Mouse (Mus musculus) erythroid progenitor cell, adult 5-6 weeks (primary cell): ENCODE data around the gene Wee1. TPM values are rescaled to one million over a fixed set of nuclear protein-coding genes. Genes with fewer than 3 reads are reported as not detected.
"Not testable (repeated sequence)": the region's sequence is repeated elsewhere in the genome, so short reads cannot be mapped to it uniquely, and the experiment has no call there.

Source experiments
- ATAC-seq: replicated peaks from 2 replicates; pipeline ENCODE4 v1.8.0; 2016; ENCODE audit warnings: moderate number of reproducible peaks, mild to moderate bottlenecking, moderate TSS enrichment, inconsistent platforms; ENCODE audit not compliant: poor library complexity, low FRiP score, severe bottlenecking
- total RNA-seq, 2 experiments: library from RNA; stranded (forward) in 1 of 2; stranded (reverse) in 1 of 2; fragments of 150-400 nt in 1 of 2; fragments of 186-747, 209-891 nt in 1 of 2; gene quantifications; 2 replicates each; pipeline versions ENCODE4 v1.2.3 to v1.2.4; 2015 to 2017; ENCODE audit warnings: low replicate concordance in 2 of 2

The Wee1 gene
- total RNA-seq, 2 experiments from 2014 or later, result 28.8 to 54.9 TPM

DNA sequence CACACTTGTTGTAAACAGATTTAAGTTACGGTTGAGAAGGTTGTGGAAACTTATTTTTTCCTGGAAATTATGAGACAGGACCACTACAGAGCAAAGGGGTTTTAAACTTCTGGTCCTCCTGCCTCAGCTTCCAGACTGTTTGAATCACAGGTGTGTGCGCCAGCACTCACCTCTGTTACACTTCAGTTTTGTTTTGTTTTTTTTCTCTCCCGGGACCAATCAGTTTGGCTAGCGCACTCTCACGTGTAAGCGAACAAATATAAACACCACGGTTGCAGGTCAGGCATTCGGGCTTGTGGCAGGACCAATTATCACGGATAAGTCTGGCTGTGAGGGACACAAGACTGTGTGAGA, 707 bp upstream of the Wee1 start:
- peak; percentile 45 for ATAC-seq

- ATAC-seq, result no peak
These were observed 381 bp downstream of the Wee1 start for GRCm38 (mm10) chr7:110122289-110122564.

DNA sequence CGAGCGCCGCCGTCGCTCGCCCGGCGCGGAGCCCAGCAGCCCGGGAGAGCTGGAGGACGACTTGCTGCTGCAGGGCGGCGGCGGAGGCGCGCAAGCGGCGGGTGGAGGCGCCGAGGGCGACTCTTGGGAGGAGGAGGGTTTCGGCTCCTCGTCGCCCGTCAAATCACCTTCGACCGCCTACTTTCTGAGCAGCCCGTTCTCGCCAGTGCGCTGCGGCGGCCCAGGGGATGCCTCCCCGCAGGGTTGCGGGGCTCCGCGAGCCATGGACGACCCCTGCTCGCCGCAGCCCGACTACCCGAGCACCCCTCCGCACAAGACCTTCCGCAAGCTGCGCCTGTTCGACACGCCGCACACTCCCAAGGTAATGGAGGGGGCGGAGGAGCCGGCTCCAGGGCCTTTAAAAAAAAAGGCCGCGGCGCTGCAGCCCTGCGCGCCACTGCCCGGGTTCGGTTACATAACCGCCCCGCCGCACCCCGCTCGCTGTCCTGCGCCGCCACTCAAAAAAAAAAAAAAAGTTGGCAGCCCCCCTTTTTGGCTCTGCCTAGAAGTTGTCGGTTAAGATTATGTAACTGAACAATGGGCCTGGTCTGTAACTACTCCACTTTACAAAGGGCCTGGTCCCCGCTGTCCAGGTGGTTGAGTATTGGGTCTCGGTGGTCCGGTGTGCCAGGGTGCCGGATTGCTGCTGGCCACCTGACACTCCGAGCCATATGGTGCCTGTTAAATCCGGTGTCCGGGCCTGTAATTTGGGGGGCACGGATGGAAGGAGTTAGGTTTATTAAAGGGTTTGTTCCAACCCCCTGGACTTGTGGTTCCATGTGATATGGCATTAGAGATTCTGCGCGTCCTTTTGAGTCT, 948 bp downstream of the Wee1 start:
- ATAC-seq, result peak; percentile 40

GRCm38 (mm10) chr7:110123844-110124555, 2.2 kb downstream of the Wee1 start:
- peak; percentile 31; the same call in 1 of the 2 replicates for ATAC-seq

- ATAC-seq, result no peak
These were observed 6.7 kb downstream of the Wee1 start for GRCm38 (mm10) chr7:110128566-110128965.

- not testable (repeated sequence) for ATAC-seq
These were observed 10.4 kb downstream of the Wee1 start for GRCm38 (mm10) chr7:110132272-110132671.

DNA sequence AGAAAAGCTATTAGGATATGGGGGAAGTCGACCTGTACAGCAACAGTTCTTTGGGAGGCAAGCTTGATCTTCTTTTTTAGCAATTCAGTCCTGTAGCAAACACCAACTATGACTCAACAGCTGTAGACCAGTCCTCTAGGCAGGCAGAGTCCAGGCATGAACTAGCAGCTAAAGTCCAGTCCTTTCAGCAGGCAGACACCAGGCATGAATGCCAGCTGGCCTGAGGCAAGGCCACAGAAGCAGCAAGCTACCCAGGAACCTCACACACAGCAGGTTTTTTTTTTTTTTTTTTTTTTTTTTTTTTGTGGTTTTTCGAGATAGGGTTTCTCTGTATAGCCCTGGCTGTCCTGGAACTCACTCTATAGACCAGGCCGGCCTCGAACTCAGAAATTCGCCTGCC, 12.1 kb downstream of the Wee1 start:
- ATAC-seq, result no peak

DNA sequence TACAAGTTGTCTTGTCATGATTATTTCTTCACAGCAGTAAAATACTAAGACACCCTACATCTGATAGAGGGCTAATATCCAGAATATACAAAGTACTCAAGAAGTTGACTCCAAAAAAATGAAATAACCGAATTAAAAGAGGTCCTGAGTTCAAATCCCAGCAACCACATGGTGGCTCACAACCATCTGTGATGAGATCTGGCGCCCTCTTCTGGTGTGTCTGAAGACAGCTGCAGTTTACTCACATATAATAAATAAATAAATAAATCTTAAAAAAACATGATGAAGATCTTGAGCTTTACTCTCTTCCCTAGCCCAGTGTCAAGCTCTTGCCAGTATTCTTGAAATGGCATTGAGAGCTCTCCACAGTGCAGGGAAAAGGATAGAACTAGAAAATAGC, 16.7 kb downstream of the Wee1 start:
- ATAC-seq, result no peak

- ATAC-seq, result no peak
These were observed 22.0 kb downstream of the Wee1 start for GRCm38 (mm10) chr7:110143863-110144262.

DNA sequence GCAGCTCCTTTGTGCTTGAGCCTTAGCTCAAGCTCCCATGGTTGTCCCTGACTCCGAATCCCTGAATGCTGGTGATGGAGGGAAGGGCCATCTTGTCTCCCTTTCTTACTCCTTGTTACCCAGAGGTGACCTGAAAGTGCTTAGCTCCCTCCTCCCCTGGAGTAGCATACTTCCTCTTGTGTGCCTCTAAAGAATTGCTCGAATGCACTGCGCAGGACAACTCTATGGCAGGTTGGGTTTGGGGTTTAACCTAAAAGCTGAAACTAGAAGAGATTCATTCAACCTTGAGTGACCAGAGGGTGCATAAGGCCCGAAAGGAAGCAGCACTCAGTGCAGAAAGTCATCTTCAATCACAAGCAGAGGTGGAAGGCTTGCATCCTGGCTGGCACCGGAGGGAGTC, 31.0 kb downstream of the Wee1 start:
- no peak for ATAC-seq

GRCm38 (mm10) chr7:110156712-110157260, 34.9 kb downstream of the Wee1 start:
- peak; percentile 79 for ATAC-seq

DNA sequence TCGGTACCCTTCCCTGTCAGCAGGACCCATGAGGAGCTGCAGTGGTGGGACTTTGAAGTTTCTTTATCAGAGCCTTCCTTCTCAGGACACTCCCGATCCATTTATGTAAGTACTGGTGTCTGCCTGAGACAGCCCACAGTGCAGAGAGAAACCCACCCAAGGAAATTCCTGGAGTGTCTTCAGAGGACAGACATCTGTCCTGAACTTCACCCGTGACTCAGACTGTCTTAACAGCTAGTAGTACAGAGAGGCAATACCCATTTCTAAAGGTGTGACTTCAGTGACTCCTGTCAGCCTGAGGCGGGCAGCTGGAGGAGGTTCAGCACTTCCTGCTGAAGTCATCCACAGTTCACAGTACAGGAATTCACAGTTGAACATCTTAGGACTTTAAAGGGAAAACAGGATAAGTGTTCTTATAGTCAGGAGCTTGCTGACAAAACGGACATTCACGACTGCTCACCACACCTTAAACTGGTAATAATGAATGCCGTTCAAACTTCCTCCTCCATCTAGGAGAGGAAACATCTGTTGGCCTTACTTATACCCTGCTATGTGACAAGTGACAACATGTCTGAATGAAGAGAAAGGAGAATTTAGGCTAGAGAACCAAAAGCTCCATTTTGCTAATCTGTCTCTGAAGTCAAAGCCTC, 35.5 kb downstream of the Wee1 start:
- ATAC-seq, result no peak

DNA sequence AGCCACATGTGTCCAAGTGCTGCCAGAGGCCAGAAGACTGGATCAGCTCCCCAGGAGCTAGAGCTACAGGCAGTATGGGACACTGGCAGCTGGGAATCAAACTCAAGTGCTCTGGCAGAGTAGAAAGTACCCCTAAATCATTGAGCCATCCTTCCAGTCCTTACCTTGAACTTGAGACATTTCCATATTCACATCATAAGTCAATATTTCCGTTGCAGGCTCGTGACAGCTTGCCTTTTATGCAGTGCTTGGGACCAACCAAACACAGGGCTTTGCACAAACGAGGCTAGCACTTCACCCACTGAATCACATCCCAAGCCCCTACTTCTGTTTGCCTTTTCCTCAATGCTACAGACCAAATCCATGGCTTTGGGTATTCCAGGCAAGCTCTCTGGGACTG, 36.2 kb downstream of the Wee1 start:
- no peak for ATAC-seq

- not testable (repeated sequence) for ATAC-seq
These were observed 38.3 kb downstream of the Wee1 start for GRCm38 (mm10) chr7:110160109-110160508.

GRCm38 (mm10) chr7:110160601-110161000, 38.8 kb downstream of the Wee1 start:
- no peak for ATAC-seq

- ATAC-seq, result no peak
These were observed 41.2 kb downstream of the Wee1 start for GRCm38 (mm10) chr7:110163024-110163423.

- ATAC-seq, result peak; percentile 87
These were observed 42.3 kb downstream of the Wee1 start for GRCm38 (mm10) chr7:110164103-110164681.

GRCm38 (mm10) chr7:110164712-110165122, 42.9 kb downstream of the Wee1 start:
- peak; percentile 96 for ATAC-seq

DNA sequence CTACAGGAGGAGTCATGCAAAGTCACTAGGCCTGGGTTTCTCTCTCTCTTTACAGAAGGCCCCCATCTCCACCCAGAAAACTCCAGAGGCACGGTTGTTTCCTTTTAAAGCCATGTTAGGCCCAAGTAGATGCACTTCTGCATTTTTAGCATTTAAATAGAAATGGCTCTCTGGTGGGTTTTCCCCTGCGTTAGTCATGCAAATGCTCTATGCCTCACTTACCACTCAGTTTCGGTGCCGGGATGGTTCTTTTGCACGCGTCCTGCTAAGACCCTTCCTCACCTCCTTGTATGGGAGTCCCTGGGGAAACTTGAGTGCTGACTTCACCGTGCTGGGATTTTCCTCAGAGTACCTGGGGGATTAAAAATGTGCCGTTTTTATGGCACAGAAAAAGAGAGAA, 44.4 kb downstream of the Wee1 start:
- no peak for ATAC-seq

- ATAC-seq, result no peak
These were observed 57.4 kb downstream of the Wee1 start for GRCm38 (mm10) chr7:110179208-110179607.
